Mouse (Mus musculus): Measurements from ENCODE around the gene Lsm10. TPM values are rescaled to one million over a fixed set of nuclear protein-coding genes. Genes with fewer than 3 reads are reported as not detected.

The Lsm10 gene
- polyA plus RNA-seq, 1 experiment: 22.2 TPM

DNA sequence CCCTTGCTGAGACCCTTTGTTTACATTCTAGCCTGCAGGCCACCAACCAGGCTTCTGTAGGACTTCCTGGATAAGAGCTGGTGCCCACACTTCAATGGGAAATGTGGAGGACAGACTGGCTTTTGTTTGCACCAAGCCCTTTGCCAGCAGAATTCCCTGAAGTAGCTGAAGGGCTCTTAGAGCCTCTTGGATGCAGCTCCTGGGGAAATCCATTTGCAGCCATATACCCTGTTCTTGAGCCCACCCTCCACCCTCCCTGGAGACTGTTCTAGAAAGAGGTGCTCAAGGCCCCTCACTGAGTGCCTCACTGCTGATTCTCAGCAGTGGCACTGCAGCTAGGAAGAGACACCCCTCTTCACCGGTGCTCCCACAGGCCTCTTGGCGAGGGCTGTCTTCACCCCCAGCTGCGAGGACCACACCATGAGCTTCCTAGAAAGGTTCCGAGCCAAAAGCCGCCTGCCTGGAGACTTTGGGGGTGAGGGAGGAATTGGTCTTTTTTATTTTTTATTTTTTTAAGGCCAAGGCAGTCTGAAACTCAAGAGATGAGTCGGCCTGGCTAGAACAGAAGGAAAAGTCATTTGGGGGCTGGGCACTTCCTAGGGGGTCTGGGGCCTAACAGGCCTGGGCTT, 36.3 kb downstream of the Lsm10 start:
- TF ChIP-seq CTCF (IDR thresholded peaks at IDR 0.05; ENCODE audit: extremely low read depth, insufficient read depth, insufficient read length, insufficient replicate concordance): no peak
- TF ChIP-seq POLR2A (IDR thresholded peaks at IDR 0.05; ENCODE audit: low read depth, low read length): no peak
- H3K27ac ChIP-seq (ENCODE audit: insufficient read depth, low read length): peak overlapping the region; percentile 54; the same call in 1 of the 2 replicates
- DNase-seq (ENCODE audit: low read depth in 1 of 2, low spot score in 2 of 2): no peak
- 89% methylated on average over 6 of the region's 6 CpGs for WGBS
- H3K4me3 ChIP-seq (ENCODE audit: extremely low read depth, insufficient read depth, insufficient read length): no peak overlapping the region
- no peaks in the 10 kb centered on the region for H3K4me1 ChIP-seq (ENCODE audit: control insufficient read depth, insufficient read depth, insufficient read length)
- H3K36me3 ChIP-seq (ENCODE audit: control insufficient read depth, insufficient read depth, low read length): peaks cover 34% of the 10 kb centered on the region
- no peaks in the 10 kb centered on the region for H3K27me3 ChIP-seq (ENCODE audit: control insufficient read depth, insufficient read depth, low read length)

DNA sequence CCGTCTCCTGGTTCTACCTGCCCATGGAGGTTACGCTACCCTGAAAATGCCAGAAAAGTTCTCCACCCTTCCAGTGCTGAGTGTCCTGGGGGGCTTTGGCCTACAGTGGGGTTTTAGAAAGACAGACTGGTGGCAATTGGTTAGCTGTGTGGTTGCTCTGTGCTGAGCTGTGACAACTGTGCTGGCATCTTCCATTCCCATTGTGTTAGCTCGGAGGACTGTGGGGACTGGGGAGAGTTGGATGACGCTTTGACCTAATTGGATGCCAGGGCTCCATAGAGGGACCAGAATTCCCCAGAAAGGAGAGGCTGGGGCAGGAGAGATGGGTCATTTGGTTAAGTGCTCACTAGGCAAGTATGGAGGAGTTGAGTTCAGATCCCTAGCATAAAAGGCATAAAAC, 37.8 kb downstream of the Lsm10 start:
- H3K27ac ChIP-seq (ENCODE audit: insufficient read depth, low read length): no peak overlapping the region
- no peaks in the 10 kb centered on the region for H3K4me1 ChIP-seq (ENCODE audit: control insufficient read depth, insufficient read depth, insufficient read length)
- 96% methylated on average over 4 of the region's 4 CpGs for WGBS
- H3K4me3 ChIP-seq (ENCODE audit: extremely low read depth, insufficient read depth, insufficient read length): no peak overlapping the region
- no peak for DNase-seq (ENCODE audit: low read depth in 1 of 2, low spot score in 2 of 2)
- peaks cover 38% of the 10 kb centered on the region for H3K36me3 ChIP-seq (ENCODE audit: control insufficient read depth, insufficient read depth, low read length)
- H3K27me3 ChIP-seq (ENCODE audit: control insufficient read depth, insufficient read depth, low read length): no peaks in the 10 kb centered on the region
- TF ChIP-seq CTCF (IDR thresholded peaks at IDR 0.05; ENCODE audit: extremely low read depth, insufficient read depth, insufficient read length, insufficient replicate concordance) (no peak), POLR2A (IDR thresholded peaks at IDR 0.05; ENCODE audit: low read depth, low read length) (no peak)

DNA sequence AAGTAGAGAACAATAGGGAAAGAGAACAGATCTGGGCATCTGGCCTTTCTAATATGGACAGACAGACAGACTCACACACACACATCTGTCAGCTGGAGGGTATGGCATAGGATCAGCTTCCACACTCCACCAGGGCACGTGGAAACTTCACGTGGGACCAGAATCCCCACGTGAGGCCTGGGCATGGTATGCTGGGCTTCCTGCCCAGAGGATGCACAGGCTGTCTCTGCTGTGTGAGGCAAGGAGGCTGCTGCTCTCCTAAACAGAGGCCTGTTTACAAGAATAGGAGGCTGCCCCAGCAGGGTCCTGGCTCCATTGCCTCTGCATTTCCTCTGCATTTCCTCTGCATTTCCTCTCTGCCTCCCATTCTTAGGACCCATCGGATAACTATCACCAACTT, 38.2 kb downstream of the Lsm10 start:
- no peaks in the 10 kb centered on the region for H3K27me3 ChIP-seq (ENCODE audit: control insufficient read depth, insufficient read depth, low read length)
- DNase-seq (ENCODE audit: low read depth in 1 of 2, low spot score in 2 of 2): no peak
- TF ChIP-seq POLR2A (IDR thresholded peaks at IDR 0.05; ENCODE audit: low read depth, low read length) (no peak), CTCF (IDR thresholded peaks at IDR 0.05; ENCODE audit: extremely low read depth, insufficient read depth, insufficient read length, insufficient replicate concordance) (no peak)
- peaks cover 40% of the 10 kb centered on the region for H3K36me3 ChIP-seq (ENCODE audit: control insufficient read depth, insufficient read depth, low read length)
- H3K27ac ChIP-seq (ENCODE audit: insufficient read depth, low read length): no peak overlapping the region
- H3K4me1 ChIP-seq (ENCODE audit: control insufficient read depth, insufficient read depth, insufficient read length): no peaks in the 10 kb centered on the region
- WGBS: 89% methylated on average over 4 of the region's 4 CpGs
- no peak overlapping the region for H3K4me3 ChIP-seq (ENCODE audit: extremely low read depth, insufficient read depth, insufficient read length)

GRCm38 (mm10) chr4:126137773-126138172, 41.4 kb downstream of the Lsm10 start:
- TF ChIP-seq POLR2A (IDR thresholded peaks at IDR 0.05; ENCODE audit: low read depth, low read length) (no peak), CTCF (IDR thresholded peaks at IDR 0.05; ENCODE audit: extremely low read depth, insufficient read depth, insufficient read length, insufficient replicate concordance) (no peak)

DNA sequence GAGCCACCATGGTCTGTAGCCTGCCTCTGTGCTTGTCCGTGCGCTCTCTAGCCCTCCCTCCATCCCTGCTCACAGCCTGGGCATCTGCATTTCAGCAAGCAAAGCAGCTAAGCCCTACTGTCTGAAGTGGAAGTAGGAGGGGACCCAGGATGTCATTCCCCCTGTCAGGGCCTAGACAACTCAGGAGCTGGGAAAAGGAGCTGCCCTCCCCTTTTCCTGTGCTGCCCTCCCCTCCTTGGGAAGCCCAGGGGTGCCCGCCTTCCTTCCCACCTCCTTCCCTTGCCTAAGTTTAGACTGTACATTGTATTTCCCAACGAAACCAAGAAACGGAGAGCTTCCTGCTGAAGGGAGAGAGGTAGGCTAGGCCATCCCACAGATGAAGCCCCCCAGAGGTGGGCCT, 44.6 kb downstream of the Lsm10 start:
- no peak overlapping the region for H3K27ac ChIP-seq (ENCODE audit: insufficient read depth, low read length)
- WGBS: 84% methylated on average over 5 of the region's 5 CpGs

More at GRCm38 (mm10) chr4:126137773-126138172, 41.4 kb downstream of the Lsm10 start:
- H3K27ac ChIP-seq (ENCODE audit: insufficient read depth, low read length): no peak overlapping the region
- DNase-seq (ENCODE audit: low read depth in 1 of 2, low spot score in 2 of 2): no peak
- no peaks in the 10 kb centered on the region for H3K4me1 ChIP-seq (ENCODE audit: control insufficient read depth, insufficient read depth, insufficient read length)
- WGBS: 77% methylated on average over 4 of the region's 4 CpGs
- H3K36me3 ChIP-seq (ENCODE audit: control insufficient read depth, insufficient read depth, low read length): peaks cover 34% of the 10 kb centered on the region
- no peak overlapping the region for H3K4me3 ChIP-seq (ENCODE audit: extremely low read depth, insufficient read depth, insufficient read length)
- H3K27me3 ChIP-seq (ENCODE audit: control insufficient read depth, insufficient read depth, low read length): no peaks in the 10 kb centered on the region

DNA sequence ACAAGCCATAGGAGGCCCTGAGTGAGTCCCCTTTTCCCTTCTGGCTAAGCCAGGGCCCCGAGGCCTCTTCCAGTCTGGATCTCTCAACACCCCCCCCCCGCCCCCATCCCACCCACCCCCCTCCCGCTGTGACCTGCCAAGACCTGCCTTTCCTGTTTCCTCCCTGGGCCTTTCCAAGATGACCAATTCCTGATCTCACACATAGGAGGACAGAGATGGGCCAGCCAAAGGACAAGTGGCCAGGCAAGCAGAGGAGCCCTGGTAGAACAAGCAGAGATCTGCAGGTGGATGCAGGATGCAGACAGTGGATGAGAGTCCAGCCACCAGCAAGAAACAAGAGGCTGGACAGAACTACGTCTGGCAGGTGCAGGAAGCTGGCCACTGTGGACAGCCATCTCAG, 49.0 kb downstream of the Lsm10 start:
- no peak for DNase-seq (ENCODE audit: low read depth in 1 of 2, low spot score in 2 of 2)

More for the DNA sequence above, 44.6 kb downstream of the Lsm10 start:
- Histone ChIP-seq H3K4me3 (ENCODE audit: extremely low read depth, insufficient read depth, insufficient read length) (no peak overlapping the region), H3K27me3 (ENCODE audit: control insufficient read depth, insufficient read depth, low read length) (no peaks in the 10 kb centered on the region), H3K36me3 (ENCODE audit: control insufficient read depth, insufficient read depth, low read length) (peaks cover 26% of the 10 kb centered on the region), H3K4me1 (ENCODE audit: control insufficient read depth, insufficient read depth, insufficient read length) (no peaks in the 10 kb centered on the region)
- DNase-seq (ENCODE audit: low read depth in 1 of 2, low spot score in 2 of 2): no peak
- TF ChIP-seq CTCF (IDR thresholded peaks at IDR 0.05; ENCODE audit: extremely low read depth, insufficient read depth, insufficient read length, insufficient replicate concordance): no peak
- TF ChIP-seq POLR2A (IDR thresholded peaks at IDR 0.05; ENCODE audit: low read depth, low read length): no peak

GRCm38 (mm10) chr4:126146974-126147532, 50.6 kb downstream of the Lsm10 start:
- WGBS: 83% methylated on average over 9 of the region's 9 CpGs
- no peak for TF ChIP-seq CTCF (IDR thresholded peaks at IDR 0.05; ENCODE audit: extremely low read depth, insufficient read depth, insufficient read length, insufficient replicate concordance)
- TF ChIP-seq POLR2A (IDR thresholded peaks at IDR 0.05; ENCODE audit: low read depth, low read length): no peak

More for the DNA sequence above, 49.0 kb downstream of the Lsm10 start:
- 0 out of 2 replicates have a peak, but pooled peaks cover under 1% of the 10 kb centered on the region for H3K36me3 ChIP-seq (ENCODE audit: control insufficient read depth, insufficient read depth, low read length)
- 84% methylated on average over 4 of the region's 4 CpGs for WGBS
- H3K4me1 ChIP-seq (ENCODE audit: control insufficient read depth, insufficient read depth, insufficient read length): peaks cover 6% of the 10 kb centered on the region; the same call in 1 of the 2 replicates
- no peak overlapping the region for H3K27ac ChIP-seq (ENCODE audit: insufficient read depth, low read length)
- H3K27me3 ChIP-seq (ENCODE audit: control insufficient read depth, insufficient read depth, low read length): no peaks in the 10 kb centered on the region
- no peak overlapping the region for H3K4me3 ChIP-seq (ENCODE audit: extremely low read depth, insufficient read depth, insufficient read length)
- TF ChIP-seq CTCF (IDR thresholded peaks at IDR 0.05; ENCODE audit: extremely low read depth, insufficient read depth, insufficient read length, insufficient replicate concordance) (no peak), POLR2A (IDR thresholded peaks at IDR 0.05; ENCODE audit: low read depth, low read length) (no peak)

More at GRCm38 (mm10) chr4:126146974-126147532, 50.6 kb downstream of the Lsm10 start:
- no peak overlapping the region for H3K4me3 ChIP-seq (ENCODE audit: extremely low read depth, insufficient read depth, insufficient read length)
- no peak overlapping the region for H3K27ac ChIP-seq (ENCODE audit: insufficient read depth, low read length)
- H3K4me1 ChIP-seq (ENCODE audit: control insufficient read depth, insufficient read depth, insufficient read length): peaks cover 6% of the 10 kb centered on the region; the same call in 1 of the 2 replicates
- no peak for DNase-seq (ENCODE audit: low read depth in 1 of 2, low spot score in 2 of 2)
- no peaks in the 10 kb centered on the region for H3K36me3 ChIP-seq (ENCODE audit: control insufficient read depth, insufficient read depth, low read length)
- H3K27me3 ChIP-seq (ENCODE audit: control insufficient read depth, insufficient read depth, low read length): no peaks in the 10 kb centered on the region

Data from spleen, adult 2 months (tissue).